Mouse (Mus musculus): ENCODE data around the gene 3110001I22Rik. TPM values are rescaled to one million over a fixed set of nuclear protein-coding genes. Genes with fewer than 3 reads are reported as not detected.

3110001I22Rik gene
- polyA plus RNA-seq, 1 experiment = 4.4 TPM

GRCm38 (mm10) chr16:13674511-13674910, 2.8 kb downstream of the 3110001I22Rik start:
- Histone ChIP-seq H3K27ac (replicated peaks; ENCODE audit: low read depth, low read length) (no peak overlapping the region), H3K4me3 (ENCODE audit: insufficient read depth, low read depth, low read length) (no peak overlapping the region), H3K4me1 (ENCODE audit: control insufficient read depth, insufficient read depth, insufficient read length, low read length) (no peaks in the 10 kb centered on the region)

DNA sequence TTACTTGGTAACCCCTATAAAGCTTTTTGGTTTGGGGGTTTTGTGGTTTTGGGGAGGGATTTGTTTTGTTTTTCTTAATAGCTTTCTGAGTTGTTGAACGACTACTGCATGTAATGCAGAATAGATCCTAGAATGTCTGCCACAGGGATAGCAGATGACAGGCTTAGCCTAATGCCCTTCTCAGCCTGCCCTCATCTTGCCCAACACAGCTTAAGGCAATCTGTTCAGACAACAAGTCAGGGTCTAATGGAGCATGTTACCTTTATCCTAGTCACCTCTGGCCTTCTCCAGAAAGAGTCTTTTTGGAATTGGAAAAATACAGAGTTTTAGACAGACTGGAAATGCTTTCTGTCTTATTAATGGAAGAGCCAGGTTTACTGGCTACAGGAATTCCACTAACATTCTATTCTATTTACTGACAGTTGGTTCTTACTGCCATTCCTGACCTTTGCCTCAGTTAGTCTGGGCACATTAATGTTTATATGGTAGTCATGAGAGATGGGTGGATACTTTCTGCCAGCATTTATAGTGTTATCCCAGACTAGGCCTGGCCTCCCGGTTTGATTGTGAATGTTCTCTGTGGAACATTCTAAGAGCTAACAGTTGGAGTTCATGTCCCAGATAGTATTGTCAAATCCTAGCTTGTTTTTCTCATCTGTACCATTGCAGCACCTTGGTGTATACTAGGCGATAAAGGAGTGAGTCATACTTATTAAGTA, 7.0 kb downstream of the 3110001I22Rik start:
- peak overlapping the region; percentile 75 for H3K27ac ChIP-seq (replicated peaks; ENCODE audit: low read depth, low read length)

GRCm38 (mm10) chr16:13698998-13699397, 27.3 kb downstream of the 3110001I22Rik start:
- H3K27ac ChIP-seq (replicated peaks; ENCODE audit: low read depth, low read length) = no peak overlapping the region
- H3K4me3 ChIP-seq (ENCODE audit: insufficient read depth, low read depth, low read length) = no peak overlapping the region
- H3K4me1 ChIP-seq (ENCODE audit: control insufficient read depth, insufficient read depth, insufficient read length, low read length) = no peaks in the 10 kb centered on the region

More for the DNA sequence above, 7.0 kb downstream of the 3110001I22Rik start:
- no peak overlapping the region for H3K4me3 ChIP-seq (ENCODE audit: insufficient read depth, low read depth, low read length)
- H3K4me1 ChIP-seq (ENCODE audit: control insufficient read depth, insufficient read depth, insufficient read length, low read length) = no peaks in the 10 kb centered on the region

DNA sequence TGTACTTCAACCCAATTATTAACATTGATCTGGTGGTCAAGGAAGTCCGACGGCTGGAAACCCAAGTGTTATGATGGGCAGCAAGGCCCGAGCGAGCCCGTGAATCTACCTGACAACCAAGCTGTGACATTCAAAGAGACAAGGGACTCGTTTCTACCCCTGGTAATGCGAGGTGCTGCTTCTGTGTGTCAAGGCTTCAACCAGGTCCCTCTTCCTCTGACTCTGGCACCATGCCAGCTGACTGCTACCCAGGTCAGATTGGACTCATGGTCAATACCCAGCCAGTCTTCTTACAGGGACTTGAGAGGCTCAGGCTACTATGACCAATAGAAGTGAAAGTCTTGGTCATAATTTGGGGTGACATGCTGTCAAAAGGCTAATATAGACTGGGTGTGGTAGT, 30.5 kb downstream of the 3110001I22Rik start:
- Histone ChIP-seq H3K4me3 (ENCODE audit: insufficient read depth, low read depth, low read length) (no peak overlapping the region), H3K27ac (replicated peaks; ENCODE audit: low read depth, low read length) (no peak overlapping the region), H3K4me1 (ENCODE audit: control insufficient read depth, insufficient read depth, insufficient read length, low read length) (no peaks in the 10 kb centered on the region)

- H3K27ac ChIP-seq (replicated peaks; ENCODE audit: low read depth, low read length) = no peak overlapping the region
- H3K4me3 ChIP-seq (ENCODE audit: insufficient read depth, low read depth, low read length) = no peak overlapping the region
- H3K4me1 ChIP-seq (ENCODE audit: control insufficient read depth, insufficient read depth, insufficient read length, low read length) = no peaks in the 10 kb centered on the region
Measured at GRCm38 (mm10) chr16:13704676-13705075, 32.9 kb downstream of the 3110001I22Rik start.

DNA sequence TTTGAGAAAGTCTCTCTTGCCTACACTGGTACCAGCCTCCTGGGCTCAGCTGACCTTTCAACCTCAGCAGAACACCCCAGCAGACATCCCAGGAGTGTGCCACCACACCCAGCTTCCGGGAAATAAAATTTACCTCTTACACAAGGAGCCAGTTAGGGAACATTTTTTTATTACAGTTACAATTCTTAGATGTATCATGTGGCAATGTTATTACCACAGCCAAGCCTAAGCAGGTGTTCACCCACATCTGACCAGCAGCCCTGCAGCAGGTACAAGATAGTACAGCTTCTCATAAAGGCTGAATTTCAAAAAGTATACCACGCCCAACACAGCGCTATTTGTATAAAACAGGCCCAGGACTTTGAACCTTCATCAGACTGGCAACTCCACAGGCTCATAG, 43.2 kb downstream of the 3110001I22Rik start:
- no peak overlapping the region for H3K27ac ChIP-seq (replicated peaks; ENCODE audit: low read depth, low read length)
- no peak overlapping the region for H3K4me3 ChIP-seq (ENCODE audit: insufficient read depth, low read depth, low read length)
- no peaks in the 10 kb centered on the region for H3K4me1 ChIP-seq (ENCODE audit: control insufficient read depth, insufficient read depth, insufficient read length, low read length)

- no peaks in the 10 kb centered on the region for H3K4me1 ChIP-seq (ENCODE audit: control insufficient read depth, insufficient read depth, insufficient read length, low read length)
- no peak overlapping the region for H3K27ac ChIP-seq (replicated peaks; ENCODE audit: low read depth, low read length)
- H3K4me3 ChIP-seq (ENCODE audit: insufficient read depth, low read depth, low read length) = no peak overlapping the region
Measured at GRCm38 (mm10) chr16:13716821-13717553, 45.3 kb downstream of the 3110001I22Rik start.

DNA sequence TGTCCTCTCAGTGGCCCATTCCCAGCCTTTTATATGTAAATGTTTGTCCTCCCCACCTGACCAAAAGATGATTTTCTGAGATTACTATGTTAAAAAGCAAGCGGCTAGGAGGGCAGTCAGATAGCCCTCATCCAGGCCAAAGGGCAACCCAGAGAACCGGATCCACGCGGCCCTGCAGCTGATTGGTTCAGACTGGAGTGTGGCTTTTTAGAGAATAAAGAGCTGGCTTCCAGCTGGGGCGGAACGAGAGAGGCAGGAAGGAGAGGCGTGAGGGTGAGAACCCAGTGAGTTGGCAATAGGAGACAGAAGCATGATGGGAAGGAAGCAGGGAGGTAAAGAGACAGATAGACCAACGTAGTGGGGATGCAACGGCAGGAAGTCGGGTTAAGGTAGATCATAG, 51.2 kb downstream of the 3110001I22Rik start:
- no peaks in the 10 kb centered on the region for H3K4me1 ChIP-seq (ENCODE audit: control insufficient read depth, insufficient read depth, insufficient read length, low read length)
- no peak overlapping the region for H3K4me3 ChIP-seq (ENCODE audit: insufficient read depth, low read depth, low read length)
- H3K27ac ChIP-seq (replicated peaks; ENCODE audit: low read depth, low read length) = no peak overlapping the region

DNA sequence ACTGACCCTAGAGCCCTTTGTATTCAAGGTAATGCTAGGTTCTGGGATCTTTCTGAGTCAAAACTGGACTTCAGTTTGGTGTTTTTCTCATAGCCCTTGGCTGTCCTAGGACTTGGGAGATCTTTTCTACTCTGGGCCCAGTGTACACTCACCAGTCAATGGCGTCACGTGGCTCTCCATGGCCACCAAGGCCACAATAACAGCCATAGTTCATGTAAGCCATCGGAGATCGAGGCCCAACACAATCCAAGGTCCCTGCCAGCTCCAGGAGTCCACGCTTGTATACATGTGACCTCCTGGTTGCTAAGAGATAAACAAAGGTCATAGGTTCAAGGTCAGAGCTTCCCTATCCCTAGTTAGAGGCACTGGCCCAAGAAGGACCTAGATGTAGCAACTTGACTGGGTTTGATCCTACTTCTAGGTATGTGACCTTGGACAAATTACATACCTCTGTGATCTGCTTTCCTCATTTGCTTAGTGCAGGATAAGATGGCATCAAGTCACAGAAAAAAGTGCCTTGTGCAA, 56.1 kb downstream of the 3110001I22Rik start:
- Histone ChIP-seq H3K4me3 (ENCODE audit: insufficient read depth, low read depth, low read length) (no peak overlapping the region), H3K27ac (replicated peaks; ENCODE audit: low read depth, low read length) (no peak overlapping the region), H3K4me1 (ENCODE audit: control insufficient read depth, insufficient read depth, insufficient read length, low read length) (no peaks in the 10 kb centered on the region; the same call in 1 of the 2 replicates)

Other genes starting within 250 kb of the 3110001I22Rik start
- 16.9 and 18.7 TPM in 2 replicates for gene Parn, start 3.8 kb upstream of the 3110001I22Rik start, polyA plus RNA-seq (2012; ENCODE audit: insufficient read depth, insufficient read length, missing spikeins)
- 33.6 and 44.6 TPM in 2 replicates for gene Bfar, start 71 bp upstream of the 3110001I22Rik start, polyA plus RNA-seq (2012; ENCODE audit: insufficient read depth, insufficient read length, missing spikeins)
- not detected in 2 replicates for gene Pla2g10, start 59.1 kb downstream of the 3110001I22Rik start, polyA plus RNA-seq (2012; ENCODE audit: insufficient read depth, insufficient read length, missing spikeins)
- gene Rrn3, start 108.8 kb downstream of the 3110001I22Rik start, polyA plus RNA-seq (2012; ENCODE audit: insufficient read depth, insufficient read length, missing spikeins) = 18.9 and 21.4 TPM in 2 replicates
- 105 and 155 TPM in 2 replicates for gene Ntan1, start 146.9 kb downstream of the 3110001I22Rik start, polyA plus RNA-seq (2012; ENCODE audit: insufficient read depth, insufficient read length, missing spikeins)
- gene Pdxdc1, start 231.2 kb downstream of the 3110001I22Rik start, polyA plus RNA-seq (2012; ENCODE audit: insufficient read depth, insufficient read length, missing spikeins) = 96.7 and 119 TPM in 2 replicates
- gene Mpv17l, start 231.2 kb downstream of the 3110001I22Rik start, polyA plus RNA-seq (2012; ENCODE audit: insufficient read depth, insufficient read length, missing spikeins) = 2.3 and 6.7 TPM in 2 replicates

All from brown adipose tissue, adult 24 weeks (tissue).